Mouse (Mus musculus): ENCODE data around the gene Urgcp.

Gene Urgcp

GRCm38 (mm10) chr11:5707530-5708353 is 54.4 kb downstream of the Urgcp start:
- peak; percentile 88 to 93 for DNase-seq

DNA sequence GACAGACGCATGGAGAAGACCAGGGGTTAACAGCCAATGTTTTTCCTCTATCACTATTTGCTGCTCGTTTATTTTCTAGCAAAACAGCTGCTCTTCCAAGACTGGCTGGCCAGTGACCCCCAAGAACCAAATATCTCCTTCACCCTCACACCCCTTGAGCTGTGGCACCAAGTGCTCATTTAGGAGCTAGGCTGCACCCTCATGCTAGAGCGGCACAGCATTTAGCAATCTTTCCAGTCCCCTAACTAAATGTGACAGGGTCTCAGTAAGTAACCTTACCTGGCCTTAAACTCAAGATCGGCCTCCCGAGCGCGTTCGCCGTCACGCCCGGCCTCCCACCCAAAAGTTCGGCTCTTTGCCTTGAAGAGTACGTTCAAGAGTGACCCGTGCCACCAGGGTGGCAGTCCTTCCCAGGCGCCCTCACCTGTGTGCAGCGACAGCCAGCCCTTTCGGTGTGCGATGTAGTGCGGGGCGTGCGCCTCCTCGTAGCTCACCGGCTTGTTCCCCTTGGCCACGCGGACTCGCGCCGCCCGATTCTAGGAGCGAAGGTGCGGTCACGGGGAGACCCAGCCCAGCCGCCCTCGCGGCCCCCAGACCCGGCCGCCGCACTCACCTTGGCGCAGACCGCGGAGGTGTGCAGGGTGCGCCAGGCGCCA is 55.2 kb downstream of the Urgcp start:
- peak in 1 of 2 experiments; percentile 56 for DNase-seq

- DNase-seq = no peak
Observed at GRCm38 (mm10) chr11:5705972-5706371, 56.2 kb downstream of the Urgcp start.

- no peak for DNase-seq
Observed at GRCm38 (mm10) chr11:5703341-5703740, 58.8 kb downstream of the Urgcp start.

DNA sequence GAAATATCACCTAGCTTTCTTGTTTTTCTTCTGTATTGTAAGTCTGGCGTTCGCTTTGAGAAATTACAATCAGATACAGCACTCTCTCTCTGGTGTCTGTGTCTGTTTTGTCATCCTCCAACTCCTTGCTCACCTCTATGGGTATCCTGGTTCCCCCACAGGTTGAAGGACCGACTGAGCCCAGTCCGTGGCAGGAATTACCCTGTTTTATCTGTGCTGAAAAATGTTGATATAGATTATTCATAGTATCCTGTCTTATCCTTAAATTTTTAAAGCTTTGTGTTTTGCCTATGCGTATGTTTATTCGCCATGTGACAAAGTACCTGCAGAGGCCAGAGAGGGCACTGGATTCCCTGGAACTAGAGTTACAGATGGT is 59.2 kb downstream of the Urgcp start:
- no peak for DNase-seq

GRCm38 (mm10) chr11:5702271-5702956 is 59.8 kb downstream of the Urgcp start:
- no peak for DNase-seq

DNA sequence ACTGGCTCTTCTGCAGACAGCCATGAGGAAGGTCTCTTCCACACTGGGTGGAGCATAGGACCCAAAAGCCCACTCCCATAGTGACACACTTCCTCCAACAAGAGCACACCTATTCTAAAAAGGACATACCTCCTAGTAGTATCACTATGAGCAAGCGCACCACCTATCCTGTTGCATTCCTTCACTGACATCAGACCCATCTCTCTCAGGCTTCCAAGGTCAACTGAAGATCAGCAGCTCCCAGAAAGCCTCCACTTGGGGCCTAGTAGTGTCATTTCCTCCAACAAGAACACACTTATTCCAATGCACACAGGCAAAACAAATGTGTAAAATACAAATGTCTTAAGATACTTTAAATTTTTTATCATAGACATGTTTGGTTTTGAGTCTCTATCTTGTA is 60.4 kb downstream of the Urgcp start:
- no peak for DNase-seq

- DNase-seq = no peak
Observed at GRCm38 (mm10) chr11:5701300-5701699, 60.9 kb downstream of the Urgcp start.

DNA sequence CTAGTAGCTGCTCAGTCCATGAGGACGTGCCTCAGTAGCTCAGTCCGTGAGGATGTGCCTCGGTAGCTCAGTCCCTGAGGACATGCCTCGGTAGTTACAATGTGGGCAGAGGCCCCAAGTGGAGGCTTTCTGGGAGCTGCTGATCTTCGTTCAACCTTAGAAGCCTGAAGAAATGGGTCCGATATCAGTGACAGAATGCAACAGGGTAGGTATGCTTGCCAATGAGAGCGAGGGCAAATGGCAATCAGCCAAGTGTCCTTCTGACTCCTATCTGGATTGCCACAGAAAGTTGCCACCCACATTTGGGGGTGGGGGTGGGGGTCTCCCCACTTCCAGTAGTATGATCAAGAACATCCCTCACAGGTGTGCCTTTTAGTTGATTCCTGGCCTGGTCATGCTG is 61.4 kb downstream of the Urgcp start:
- no peak for DNase-seq

DNA sequence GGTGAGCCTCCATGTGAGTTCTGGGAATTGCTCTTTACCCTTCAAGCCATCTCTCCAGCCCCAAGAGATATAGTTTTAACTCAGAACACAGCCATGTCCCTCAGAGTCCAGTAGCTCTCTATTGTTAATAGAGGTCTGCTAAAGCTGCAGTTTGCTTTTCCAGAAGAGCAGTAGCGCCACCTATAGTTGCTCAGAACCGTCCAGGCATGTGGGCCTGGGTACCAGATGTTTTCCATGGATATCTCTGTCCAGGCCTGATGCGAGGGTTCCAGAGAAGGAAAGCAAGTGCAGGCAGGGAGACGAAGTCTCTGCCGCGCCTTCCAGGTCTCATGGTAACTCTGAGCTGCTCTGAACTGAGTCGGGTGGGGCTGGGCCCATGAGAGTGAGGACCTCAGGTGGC is 70.4 kb downstream of the Urgcp start:
- peak; percentile 26 to 36 for DNase-seq

- DNase-seq = no peak
Observed at GRCm38 (mm10) chr11:5684283-5684682, 77.9 kb downstream of the Urgcp start.

DNA sequence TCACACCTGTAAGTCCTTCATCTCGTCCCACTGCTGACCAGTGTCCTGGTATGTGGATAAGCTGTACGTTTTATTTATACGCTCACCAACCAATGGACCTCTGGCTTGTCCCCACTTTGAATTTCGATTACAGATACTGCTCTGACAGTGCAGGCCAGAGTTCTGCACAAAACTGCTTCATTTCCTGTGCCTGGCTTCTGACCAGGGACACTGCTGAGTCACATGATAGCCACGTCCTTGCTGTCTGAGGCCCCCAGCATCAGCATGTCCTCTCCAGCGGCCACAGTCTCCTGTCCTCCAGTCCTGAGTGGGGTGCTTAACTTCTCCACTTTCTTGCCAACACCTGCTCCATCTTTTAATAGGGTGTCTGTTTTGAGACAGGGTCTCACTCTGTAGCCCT is 79.6 kb downstream of the Urgcp start:
- no peak for DNase-seq
